Mouse (Mus musculus) forebrain, embryonic 16.5 days (tissue): ENCODE measurements around the gene Lce3c. TPM values are rescaled to one million over a fixed set of nuclear protein-coding genes. Genes with fewer than 3 reads are reported as not detected.
A peak's percentile ranks its signal among the peaks of the same experiment; 100 is the strongest.

Experiments
- ATAC-seq: fragments of 200-750 bp; cut with Nextera tagmentation; 2 replicates; pipeline ENCODE4 v1.8.0; 2017; ENCODE audit warnings: mild to moderate bottlenecking, moderate library complexity
- H3K27ac ChIP-seq: fragments of 300-500 bp; sonication (generic); 2 replicates; pipeline ENCODE4 v1.5.1; 2014; ENCODE audit warnings: low read length, control low read depth
- H3K27me3 ChIP-seq: fragments of 300-500 bp; sonication (generic); replicated peaks from 2 replicates; pipeline ENCODE4 v1.6.1; 2014; ENCODE audit warnings: low read length; ENCODE audit not compliant: control insufficient read depth, insufficient read depth
- H3K36me3 ChIP-seq: fragments of 300-500 bp; sonication (generic); 2 replicates; pipeline ENCODE4 v1.6.1; 2014; ENCODE audit not compliant: control insufficient read depth, insufficient read depth
- H3K4me1 ChIP-seq: fragments of 300-500 bp; sonication (generic); replicated peaks from 2 replicates; pipeline ENCODE4 v1.6.1; 2014; ENCODE audit warnings: low read length; ENCODE audit not compliant: control insufficient read depth, insufficient read depth
- H3K4me2 ChIP-seq: fragments of 300-500 bp; sonication (generic); 2 replicates; pipeline ENCODE4 v1.6.1; 2014; ENCODE audit warnings: mild to moderate bottlenecking, low read length, control low read depth
- H3K4me3 ChIP-seq: fragments of 300-500 bp; sonication (generic); replicated peaks from 2 replicates; pipeline ENCODE4 v1.5.1; 2014; ENCODE audit warnings: mild to moderate bottlenecking, low read length, control low read depth
- H3K9ac ChIP-seq: fragments of 300-500 bp; sonication (generic); replicated peaks from 2 replicates; pipeline ENCODE4 v1.6.1; 2014; ENCODE audit warnings: low read depth, low read length, control low read depth
- H3K9me3 ChIP-seq: fragments of 300-500 bp; sonication (generic); 2 replicates; pipeline ENCODE4 v1.6.1; 2016; ENCODE audit warnings: low read length; ENCODE audit not compliant: control insufficient read depth
- WGBS: fragments of 180-500 bp; shearing (Covaris S2); extraction: QIAGEN DNeasy Blood & Tissue Kit; methylation state at CpG from one replicate; pipeline ENCODE4 v1.1.7; 2014; 5-methylcytosine and 5-hydroxymethylcytosine counted together
- polyA plus RNA-seq: library from polyadenylated mRNA; unstranded; fragments of >200 nt; fragmentation: Nextera tagmentation; extraction: Ambion mirVana; gene quantifications from 2 replicates; pipeline ENCODE4 v1.2.1, GENCODE M21; 2015

The Lce3c gene
- polyA plus RNA-seq = not detected in 2 replicates

- H3K4me2 ChIP-seq = no peak within 1 kb of the TSS
- no peak within 1 kb of the TSS for H3K4me3 ChIP-seq
- no peaks in the 10 kb centered on the region for H3K27me3 ChIP-seq
- WGBS = 83% methylated on average over 1 of the region's 1 CpGs
- H3K27ac ChIP-seq = no peak within 1 kb of the TSS
- no peaks in the 10 kb centered on the region for H3K4me1 ChIP-seq
- H3K9me3 ChIP-seq = no peaks in the 10 kb centered on the region
- ATAC-seq = no peak
- no peak within 1 kb of the TSS for H3K9ac ChIP-seq
- no peaks in the 10 kb centered on the region for H3K36me3 ChIP-seq
Measured at GRCm38 (mm10) chr3:92944186-92944585, at the start of gene Lce3c. Gene Lce3c, plus strand, starts transcription at chr3:92944486.

- no peak overlapping the region for H3K4me2 ChIP-seq
- no peaks in the 10 kb centered on the region for H3K4me1 ChIP-seq
- ATAC-seq = no peak
- H3K27me3 ChIP-seq = no peaks in the 10 kb centered on the region
- H3K36me3 ChIP-seq = no peaks in the 10 kb centered on the region
- 59% methylated on average over 1 of the region's 1 CpGs for WGBS
- no peaks in the 10 kb centered on the region for H3K9me3 ChIP-seq
- no peak overlapping the region for H3K27ac ChIP-seq
- no peak overlapping the region for H3K4me3 ChIP-seq
- no peak overlapping the region for H3K9ac ChIP-seq
Measured at GRCm38 (mm10) chr3:92894489-92894888, 49.8 kb upstream of the Lce3c start.

GRCm38 (mm10) chr3:92902992-92903391 lies 41.3 kb upstream of the Lce3c start:
- 28% methylated on average over 3 of the region's 3 CpGs for WGBS
- Histone ChIP-seq H3K4me3 (no peak overlapping the region), H3K9me3 (no peaks in the 10 kb centered on the region), H3K27ac (no peak overlapping the region), H3K4me1 (no peaks in the 10 kb centered on the region), H3K27me3 (no peaks in the 10 kb centered on the region), H3K36me3 (no peaks in the 10 kb centered on the region), H3K9ac (no peak overlapping the region), H3K4me2 (no peak overlapping the region)
- no peak for ATAC-seq

GRCm38 (mm10) chr3:92903640-92904039 lies 40.6 kb upstream of the Lce3c start:
- H3K4me1 ChIP-seq = no peaks in the 10 kb centered on the region
- H3K27ac ChIP-seq = no peak overlapping the region
- WGBS = 28% methylated on average over 4 of the region's 4 CpGs

GRCm38 (mm10) chr3:92905182-92905581 lies 39.1 kb upstream of the Lce3c start:
- H3K36me3 ChIP-seq = no peaks in the 10 kb centered on the region
- no peak overlapping the region for H3K27ac ChIP-seq
- H3K9me3 ChIP-seq = no peaks in the 10 kb centered on the region
- H3K4me2 ChIP-seq = no peak overlapping the region
- no peak overlapping the region for H3K9ac ChIP-seq
- no peak for ATAC-seq
- 45% methylated on average over 3 of the region's 3 CpGs for WGBS
- no peak overlapping the region for H3K4me3 ChIP-seq
- H3K4me1 ChIP-seq = no peaks in the 10 kb centered on the region
- no peaks in the 10 kb centered on the region for H3K27me3 ChIP-seq

More at GRCm38 (mm10) chr3:92903640-92904039, 40.6 kb upstream of the Lce3c start:
- no peak for ATAC-seq
- Histone ChIP-seq H3K9ac (no peak overlapping the region), H3K27me3 (no peaks in the 10 kb centered on the region), H3K9me3 (no peaks in the 10 kb centered on the region), H3K4me3 (no peak overlapping the region), H3K4me2 (no peak overlapping the region), H3K36me3 (no peaks in the 10 kb centered on the region)

GRCm38 (mm10) chr3:92907571-92907970 lies 36.7 kb upstream of the Lce3c start:
- 24% methylated on average over 4 of the region's 4 CpGs for WGBS
- Histone ChIP-seq H3K27me3 (no peaks in the 10 kb centered on the region), H3K27ac (no peak overlapping the region), H3K9me3 (no peaks in the 10 kb centered on the region), H3K9ac (no peak overlapping the region), H3K4me2 (no peak overlapping the region), H3K4me3 (no peak overlapping the region), H3K36me3 (no peaks in the 10 kb centered on the region), H3K4me1 (no peaks in the 10 kb centered on the region)
- ATAC-seq = 0 out of 2 replicates have a peak, but pooled peaks have one; percentile 62

- H3K36me3 ChIP-seq = no peaks in the 10 kb centered on the region
- no peak overlapping the region for H3K27ac ChIP-seq
- no peak overlapping the region for H3K4me2 ChIP-seq
- no peak overlapping the region for H3K9ac ChIP-seq
- H3K4me3 ChIP-seq = no peak overlapping the region
- H3K27me3 ChIP-seq = no peaks in the 10 kb centered on the region
- no peak for ATAC-seq
- H3K4me1 ChIP-seq = no peaks in the 10 kb centered on the region
- 61% methylated on average over 4 of the region's 4 CpGs for WGBS
- no peaks in the 10 kb centered on the region for H3K9me3 ChIP-seq
Measured at GRCm38 (mm10) chr3:92920364-92920763, 23.9 kb upstream of the Lce3c start.

- Histone ChIP-seq H3K27ac (no peak within 1 kb of the TSS), H3K4me3 (no peak within 1 kb of the TSS), H3K4me2 (no peak within 1 kb of the TSS), H3K9me3 (no peaks in the 10 kb centered on the region), H3K4me1 (no peaks in the 10 kb centered on the region), H3K9ac (no peak within 1 kb of the TSS), H3K36me3 (no peaks in the 10 kb centered on the region), H3K27me3 (no peaks in the 10 kb centered on the region)
- no peak for ATAC-seq
- 76% methylated on average over 2 of the region's 2 CpGs for WGBS
Measured at GRCm38 (mm10) chr3:92926130-92926529, 18.2 kb upstream of the Lce3c start, which contains the start of gene Lce3a. Gene Lce3a, minus strand, starts transcription at chr3:92926230.

GRCm38 (mm10) chr3:92932679-92933078 lies 11.6 kb upstream of the Lce3c start, which contains the start of gene Lce3b:
Gene Lce3b, plus strand, starts transcription at chr3:92932979.
- no peak within 1 kb of the TSS for H3K9ac ChIP-seq
- H3K4me2 ChIP-seq = no peak within 1 kb of the TSS
- H3K9me3 ChIP-seq = no peaks in the 10 kb centered on the region
- no peak within 1 kb of the TSS for H3K4me3 ChIP-seq
- H3K36me3 ChIP-seq = no peaks in the 10 kb centered on the region
- ATAC-seq = no peak
- no peaks in the 10 kb centered on the region for H3K27me3 ChIP-seq
- WGBS = 64% methylated on average over 2 of the region's 2 CpGs
- no peak within 1 kb of the TSS for H3K27ac ChIP-seq
- H3K4me1 ChIP-seq = no peaks in the 10 kb centered on the region

GRCm38 (mm10) chr3:92957090-92957489 lies 12.8 kb downstream of the Lce3c start, which contains the start of gene Lce3d:
Gene Lce3d, plus strand, starts transcription at chr3:92957390.
- H3K4me2 ChIP-seq = no peak within 1 kb of the TSS
- H3K9ac ChIP-seq = no peak within 1 kb of the TSS
- H3K27me3 ChIP-seq = no peaks in the 10 kb centered on the region
- no peaks in the 10 kb centered on the region for H3K9me3 ChIP-seq
- ATAC-seq = no peak
- no peaks in the 10 kb centered on the region for H3K4me1 ChIP-seq
- H3K4me3 ChIP-seq = no peak within 1 kb of the TSS
- H3K27ac ChIP-seq = no peak within 1 kb of the TSS
- 96% methylated on average over 1 of the region's 1 CpGs for WGBS
- no peaks in the 10 kb centered on the region for H3K36me3 ChIP-seq
